Mouse (Mus musculus) c-Kit-positive CD71-positive TER-119-positive erythroid progenitor cells, embryonic 14.5 days (primary cell): Measurements from ENCODE around the gene Gm21119.
"Not testable (repeated sequence)": the region's sequence is repeated elsewhere in the genome, so short reads cannot be mapped to it uniquely, and the experiment has no call there.

Source experiments
- DNase-seq: peaks from one replicate; pipeline ENCODE4 v3.0.0-alpha.2; 2013; ENCODE audit warnings: low spot score

The Gm21119 gene

DNA sequence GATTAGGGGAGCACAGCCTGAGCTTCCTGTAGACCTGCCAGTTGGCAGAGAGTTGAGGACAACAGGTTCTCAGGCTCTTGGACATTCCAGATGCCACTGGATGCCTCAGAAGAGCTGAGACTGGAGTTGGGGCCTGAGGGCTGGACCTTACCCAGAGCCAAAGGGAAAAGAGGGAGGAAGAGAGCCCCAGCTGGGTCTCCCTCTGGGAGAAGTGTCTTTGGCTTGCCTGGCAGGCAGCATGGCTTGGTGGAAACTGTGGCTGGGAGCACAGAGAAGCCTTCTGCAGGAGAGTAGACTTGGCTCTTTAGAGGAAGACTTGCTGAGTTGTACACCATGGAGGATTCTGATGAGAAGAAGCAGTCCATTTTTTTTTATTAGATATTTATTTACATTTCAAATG lies 38.3 kb downstream of the Gm21119 start:
- not testable (repeated sequence) for DNase-seq

DNA sequence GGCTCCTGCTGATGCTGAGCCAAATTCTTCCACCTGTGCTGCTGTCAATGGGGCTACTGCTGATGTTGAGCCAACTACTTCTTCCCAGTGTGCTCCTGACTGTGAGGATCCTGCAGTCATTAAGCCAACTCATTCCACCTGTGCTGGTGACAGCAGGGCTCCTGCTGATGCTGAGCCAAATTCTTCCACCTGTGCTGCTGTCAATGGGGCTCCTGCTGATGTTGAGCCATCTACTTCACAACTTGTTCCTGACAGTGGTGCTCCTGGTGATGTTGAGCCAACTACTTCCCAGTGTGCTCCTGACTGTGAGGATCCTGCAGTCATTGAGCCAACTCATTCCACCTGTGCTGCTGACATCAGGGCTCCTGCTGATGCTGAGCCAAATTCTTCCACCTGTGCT lies 63.7 kb downstream of the Gm21119 start:
- DNase-seq = not testable (repeated sequence)
